Mouse (Mus musculus) mature B cell (primary cell): Measurements from ENCODE around the gene Syp.

ENCODE experiments used
- in situ Hi-C: fragments of 300-500 bp; cut with MboI; formaldehyde crosslinking; loops from 2 replicates; pipeline ENCODE4 v1.14.3; 2019

The Syp gene

DNA sequence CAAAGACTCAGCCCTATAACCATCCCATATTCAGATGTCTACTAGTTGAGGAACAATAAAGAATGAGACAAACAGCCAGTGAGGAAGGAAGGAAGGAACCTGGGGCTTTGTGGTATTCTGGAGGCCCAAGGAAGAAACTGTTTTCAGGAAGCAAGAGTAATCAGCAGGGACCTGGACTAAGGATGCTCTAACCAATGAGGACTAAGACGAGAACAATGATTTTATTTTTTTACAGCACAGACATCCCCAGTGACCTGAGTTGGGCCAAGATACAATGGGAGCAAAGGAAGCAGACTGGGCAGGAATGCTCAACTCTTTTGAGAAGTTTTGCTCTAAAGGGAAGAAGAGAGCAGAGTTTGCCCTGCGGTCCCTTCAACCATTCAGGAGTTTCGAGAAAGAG is 24.7 kb downstream of the Syp start:
- in situ Hi-C loops: no loop called here

DNA sequence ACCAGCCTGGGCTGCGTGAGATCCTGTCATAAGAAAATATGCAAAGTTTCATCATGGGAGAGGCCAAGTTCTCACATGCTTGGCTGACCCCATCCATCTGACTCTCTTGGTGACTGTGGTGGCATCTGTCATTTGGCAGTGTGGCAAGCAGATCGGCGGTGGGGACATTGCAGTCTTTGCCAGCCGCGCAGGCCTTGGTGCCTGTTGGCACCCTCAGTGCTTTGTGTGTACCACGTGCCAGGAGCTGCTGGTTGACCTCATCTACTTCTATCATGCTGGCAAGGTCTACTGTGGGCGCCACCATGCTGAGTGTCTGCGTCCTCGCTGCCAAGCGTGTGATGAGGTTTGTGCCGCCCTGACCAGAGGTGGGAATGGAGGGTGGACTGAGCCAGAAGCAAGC is 26.5 kb downstream of the Syp start:
- in situ Hi-C loops: no loop called here

DNA sequence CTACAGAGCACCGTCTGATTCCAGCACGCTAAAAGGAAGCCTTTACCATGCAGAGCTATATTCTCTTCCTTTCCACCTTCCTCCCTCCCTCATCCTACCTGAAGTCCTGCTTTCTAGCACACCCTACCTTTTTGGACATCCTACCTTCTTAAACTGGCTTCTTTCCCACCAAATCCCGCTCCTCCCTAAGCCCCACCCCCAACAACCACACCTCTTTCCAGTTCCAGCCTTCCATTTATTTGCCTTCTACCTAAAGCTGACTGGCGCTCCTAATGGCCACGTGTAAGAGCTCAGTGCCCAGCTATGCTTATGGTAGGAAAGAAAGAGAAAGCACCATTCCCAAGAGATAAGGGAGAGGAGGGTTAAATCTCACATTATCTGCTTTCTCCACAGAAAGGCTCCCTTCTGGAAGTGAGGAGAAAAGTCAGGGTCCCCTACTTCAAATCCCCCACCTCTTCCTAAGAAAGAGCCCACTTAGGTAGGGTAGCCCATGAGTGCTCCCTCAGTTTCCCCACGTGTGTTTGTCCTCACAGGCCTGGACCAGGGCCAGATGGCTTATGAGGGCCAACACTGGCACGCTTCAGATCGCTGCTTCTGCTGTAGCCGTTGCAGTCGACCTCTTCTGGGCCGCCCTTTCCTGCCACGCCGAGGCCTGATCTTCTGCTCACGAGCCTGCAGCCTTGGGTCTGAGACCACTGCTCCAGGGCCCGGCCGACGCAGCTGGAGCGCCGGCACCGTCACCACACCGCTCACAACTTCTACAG is 27.6 kb downstream of the Syp start:
- in situ Hi-C loops: no loop called here

DNA sequence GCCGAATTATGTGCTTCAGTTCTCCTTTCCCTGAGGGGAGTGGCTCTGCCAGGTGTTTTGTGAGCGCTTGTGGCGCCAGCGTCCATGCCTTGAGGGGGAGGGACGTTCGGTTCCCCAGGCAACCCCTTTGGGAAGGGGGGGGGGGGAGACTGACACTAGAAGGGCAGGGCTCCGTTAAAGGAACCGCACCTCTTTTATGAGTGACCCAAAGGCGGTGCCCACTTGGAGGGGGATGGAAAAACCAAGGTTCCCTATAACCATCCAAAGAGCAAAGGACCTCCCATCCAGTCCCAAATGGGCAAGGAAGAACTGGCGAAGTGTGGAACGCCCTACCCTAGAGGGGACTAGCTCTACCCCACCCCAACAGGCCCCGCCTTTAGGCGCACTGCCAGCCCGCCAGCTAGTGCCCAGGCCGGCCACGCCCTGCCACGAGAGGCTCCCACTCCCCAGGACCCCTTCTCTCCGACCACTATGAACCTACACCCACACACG is 32.2 kb downstream of the Syp start:
- in situ Hi-C loops: no loop called here

DNA sequence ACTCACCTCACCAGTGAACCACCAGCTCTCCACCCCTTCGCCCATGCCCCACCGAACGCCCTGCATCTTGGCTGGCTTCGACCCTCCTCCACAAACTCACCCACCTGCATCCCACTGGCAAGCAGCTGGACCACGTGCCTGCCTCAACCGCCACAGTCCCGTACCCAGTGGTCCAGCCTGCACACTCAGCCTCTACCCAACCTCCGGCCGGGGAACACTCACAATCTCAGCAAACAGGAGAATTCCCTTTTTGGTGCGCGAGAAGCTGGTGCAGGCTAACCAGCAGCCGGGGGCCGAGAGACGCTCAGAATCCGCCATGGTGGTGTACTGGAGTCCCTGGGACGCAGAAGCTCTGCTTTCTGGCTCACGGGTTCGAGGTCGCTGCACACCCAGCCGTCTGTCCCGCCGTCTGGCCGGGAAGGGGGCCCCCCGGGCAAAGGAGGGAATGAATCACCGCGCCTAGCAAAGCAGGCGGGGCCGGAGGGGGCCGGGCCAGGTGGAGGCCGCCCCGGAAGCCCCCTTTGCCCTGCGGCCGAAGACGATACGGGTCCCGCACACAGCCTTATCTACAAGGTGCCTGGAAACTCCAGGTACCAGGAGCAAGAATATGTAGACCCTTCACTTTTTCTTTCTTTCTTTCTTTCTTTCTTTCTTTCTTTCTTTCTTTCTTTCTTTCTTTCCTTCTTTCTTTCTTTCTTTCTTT is 32.8 kb downstream of the Syp start, which contains the start of gene Plp2:
Plp2 (minus strand) TSS at position 470 of the 703 bp plus-strand sequence.
- in situ Hi-C loops: no loop called here

DNA sequence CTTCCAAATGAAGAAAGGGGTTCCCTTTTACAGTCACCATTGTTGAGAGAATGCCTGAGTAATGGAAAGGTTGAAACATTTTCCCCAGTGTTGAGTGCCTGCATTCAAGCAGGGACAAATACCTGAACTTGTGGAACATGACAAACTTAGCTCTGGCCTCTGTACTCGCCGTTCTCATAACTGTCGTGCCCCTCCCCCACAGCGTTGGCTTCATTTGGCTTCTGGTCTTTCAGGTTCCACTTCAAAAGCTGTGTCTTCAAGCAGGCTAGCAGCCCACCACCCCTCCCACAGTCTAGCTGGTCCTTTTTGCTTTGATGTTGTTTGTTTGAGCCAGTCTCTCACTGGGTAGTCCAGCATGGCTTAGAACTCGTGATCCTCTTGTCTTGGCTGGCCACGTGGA is 34.5 kb downstream of the Syp start:
- in situ Hi-C loops: no loop called here

DNA sequence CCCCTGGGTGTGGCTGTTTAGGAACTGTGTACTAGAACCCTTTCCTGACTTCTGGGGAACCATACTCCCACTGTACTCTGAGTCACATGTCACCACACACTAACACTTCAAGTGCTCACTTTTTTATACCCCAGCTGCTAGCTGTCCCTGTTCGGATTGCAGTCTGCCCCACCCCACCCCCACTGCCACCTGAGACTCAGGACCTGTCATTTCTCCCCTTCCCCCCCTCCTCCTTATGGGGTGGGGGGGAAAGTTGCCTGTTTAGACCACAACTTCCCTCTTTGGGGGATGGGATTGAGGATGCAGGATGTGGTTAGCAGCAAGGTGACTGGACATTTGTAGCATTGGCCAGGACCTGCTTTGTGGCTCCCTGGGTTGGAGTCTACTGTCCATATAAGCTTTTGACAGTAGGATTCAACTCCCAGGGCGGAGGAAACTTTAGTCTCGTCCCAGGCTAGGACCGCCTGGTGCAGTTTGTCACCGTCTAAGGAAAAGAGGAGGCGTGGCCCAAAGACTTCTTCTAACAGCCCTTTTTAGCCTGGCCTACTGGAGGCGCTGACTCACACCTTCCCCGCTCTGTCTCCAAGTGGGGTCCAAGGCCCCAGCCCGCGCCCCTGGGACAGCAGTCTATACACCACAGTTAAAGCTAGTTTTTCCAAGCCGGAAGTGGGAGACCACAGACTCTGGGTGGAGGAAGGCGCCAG is 35.5 kb downstream of the Syp start:
- in situ Hi-C loops: no loop called here

DNA sequence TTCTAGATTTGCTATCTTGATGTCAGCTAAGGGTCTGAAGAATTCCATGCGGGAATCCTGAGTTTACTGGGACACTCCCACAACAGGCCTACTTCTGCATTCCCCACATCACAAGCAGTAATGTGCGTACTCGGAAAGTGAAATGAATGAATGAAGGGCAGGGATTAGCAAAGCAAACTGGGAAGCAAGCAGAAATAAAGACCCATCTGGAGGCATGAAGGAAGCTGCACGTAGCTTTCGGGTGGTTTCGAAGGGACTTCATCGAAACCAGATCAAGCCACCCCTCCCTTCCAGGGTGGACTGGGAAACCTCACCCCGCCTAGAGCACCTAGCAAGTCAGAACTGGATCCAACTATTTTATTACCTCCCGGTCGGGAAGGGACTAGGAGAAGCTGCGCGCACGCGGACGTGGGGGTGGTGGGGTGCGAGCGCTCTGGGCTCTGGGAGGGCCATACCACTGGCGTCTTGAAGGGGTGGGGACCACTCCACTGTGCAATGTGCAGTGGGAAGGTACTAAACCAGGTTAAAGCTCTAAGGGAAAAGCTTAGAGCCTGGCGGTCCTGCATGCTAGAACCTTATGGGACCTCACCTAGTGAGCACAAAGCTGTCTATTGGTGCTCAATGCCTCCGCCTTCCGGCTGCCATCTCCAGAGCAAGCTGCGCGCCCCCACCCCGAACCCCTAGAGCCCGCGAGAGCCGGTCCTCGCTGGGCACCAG is 36.2 kb downstream of the Syp start:
- in situ Hi-C loops: no loop called here

DNA sequence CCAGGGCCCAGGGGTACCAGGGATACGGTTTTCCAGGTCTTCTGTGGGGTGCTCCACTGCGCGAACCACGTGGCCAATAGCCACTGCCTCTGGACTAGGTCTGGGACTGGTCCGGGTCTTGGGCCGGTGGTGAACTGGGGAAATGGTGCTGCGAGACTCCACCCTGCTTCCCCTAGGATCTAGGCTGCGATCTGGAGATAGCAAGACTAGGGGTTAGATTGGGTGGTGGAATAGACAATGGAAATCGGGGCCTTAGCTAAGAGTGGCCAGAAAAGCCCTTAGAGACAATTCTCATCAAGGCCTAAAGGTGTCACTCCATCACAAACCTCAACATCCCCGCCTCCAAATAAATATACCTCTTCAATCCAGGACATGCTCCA is 36.7 kb downstream of the Syp start:
- in situ Hi-C loops: loop anchor here (25.0 kb wide), 1 partner anchor 238 kb away; no protein-coding TSS in a partner anchor

DNA sequence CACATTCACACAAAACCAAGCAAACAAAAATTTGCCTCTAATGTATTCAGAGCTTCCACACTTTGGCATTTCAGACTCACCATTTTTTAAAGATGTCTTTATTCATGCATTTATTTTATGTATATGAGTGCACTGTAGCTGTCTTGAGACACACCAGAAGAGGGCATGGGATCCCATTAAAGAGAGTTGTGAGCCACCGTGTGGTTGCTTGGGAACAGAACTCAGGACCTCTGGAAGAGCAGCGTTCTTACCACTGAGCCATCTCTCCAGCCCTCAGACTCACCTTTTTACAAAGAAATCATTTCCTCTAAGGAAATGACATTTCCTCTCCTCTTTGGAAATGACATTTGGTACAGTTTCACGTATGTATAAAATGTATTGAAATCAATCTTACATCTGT is 40.7 kb downstream of the Syp start:
- in situ Hi-C loops: loop anchor here (25.0 kb wide), 1 partner anchor 242 kb away; no protein-coding TSS in a partner anchor

DNA sequence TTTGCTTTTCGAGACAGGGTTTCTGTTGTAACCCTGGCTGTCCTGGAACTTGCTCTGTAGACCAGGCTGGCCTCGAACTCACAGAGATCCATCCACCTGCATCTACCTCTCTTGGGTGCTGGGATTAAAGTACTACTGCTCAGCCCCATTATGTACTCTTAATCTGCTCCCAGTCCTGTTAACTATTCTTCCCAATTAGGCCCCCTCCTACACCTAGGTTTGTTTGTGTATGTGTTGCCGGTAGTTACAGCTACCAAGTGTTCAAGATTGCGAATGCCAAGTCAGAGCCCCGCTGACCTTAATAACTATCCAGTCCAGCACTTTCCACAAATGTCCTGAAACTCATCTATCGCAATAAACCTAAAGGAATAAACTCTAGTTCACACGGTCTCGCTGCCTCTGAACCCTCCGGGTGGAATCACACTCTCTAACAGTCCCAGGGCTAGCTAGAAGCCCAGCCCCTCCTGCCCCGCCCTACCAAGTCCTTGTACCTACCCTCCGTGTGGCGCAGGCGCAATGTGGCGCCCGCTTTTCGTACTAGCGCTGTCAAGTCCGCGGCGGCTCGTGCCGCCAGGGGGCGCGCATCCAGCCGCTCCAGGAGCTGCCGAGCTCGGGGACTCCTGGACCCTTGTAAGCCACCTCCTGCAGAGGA is 41.3 kb downstream of the Syp start:
- in situ Hi-C loops: loop anchor here (25.0 kb wide), 1 partner anchor 242 kb away; no protein-coding TSS in a partner anchor

DNA sequence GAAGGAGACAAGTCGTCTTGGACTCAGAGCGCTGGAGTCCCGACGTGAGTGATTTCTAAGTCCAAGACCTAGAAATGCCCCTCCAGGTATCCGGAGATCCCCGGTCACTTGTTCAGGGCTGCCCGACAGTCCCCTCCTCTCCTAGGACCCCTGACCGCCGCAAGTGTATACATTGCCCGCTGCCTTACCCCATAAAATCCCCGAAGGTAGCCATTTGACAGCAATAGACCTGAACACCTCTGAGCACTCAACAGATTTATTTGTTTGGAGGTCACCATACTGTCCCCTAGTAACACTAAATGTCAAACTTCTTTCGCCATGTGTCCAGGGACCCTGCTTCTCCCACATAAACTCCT is 41.8 kb downstream of the Syp start:
- in situ Hi-C loops: loop anchor here (25.0 kb wide), 1 partner anchor 243 kb away; no protein-coding TSS in a partner anchor

DNA sequence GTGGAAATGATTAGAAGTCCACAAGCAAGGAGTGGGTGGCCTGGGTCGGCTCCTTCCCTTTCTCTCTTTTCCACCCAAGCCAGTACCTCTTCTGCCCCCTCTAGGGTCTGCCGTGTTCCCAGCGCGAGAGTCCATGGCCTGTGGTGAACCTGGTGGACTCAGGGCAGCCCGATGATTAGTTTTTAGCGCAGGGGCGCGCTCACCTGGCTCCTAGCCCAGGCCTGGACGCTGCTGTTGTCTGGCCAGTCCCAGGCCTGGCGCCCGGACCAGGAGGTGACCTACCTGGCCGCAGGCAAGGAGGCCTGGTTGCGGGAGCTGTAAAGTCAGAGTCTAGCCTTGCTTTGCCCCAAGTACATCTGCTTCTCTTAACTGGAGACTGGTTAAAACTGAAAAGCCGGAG is 42.6 kb downstream of the Syp start, which contains the start of gene Magix:
Magix (minus strand) TSS at position 388 of the 400 bp plus-strand sequence.
- in situ Hi-C loops: loop anchor here (25.0 kb wide), 1 partner anchor 244 kb away; no protein-coding TSS in a partner anchor

DNA sequence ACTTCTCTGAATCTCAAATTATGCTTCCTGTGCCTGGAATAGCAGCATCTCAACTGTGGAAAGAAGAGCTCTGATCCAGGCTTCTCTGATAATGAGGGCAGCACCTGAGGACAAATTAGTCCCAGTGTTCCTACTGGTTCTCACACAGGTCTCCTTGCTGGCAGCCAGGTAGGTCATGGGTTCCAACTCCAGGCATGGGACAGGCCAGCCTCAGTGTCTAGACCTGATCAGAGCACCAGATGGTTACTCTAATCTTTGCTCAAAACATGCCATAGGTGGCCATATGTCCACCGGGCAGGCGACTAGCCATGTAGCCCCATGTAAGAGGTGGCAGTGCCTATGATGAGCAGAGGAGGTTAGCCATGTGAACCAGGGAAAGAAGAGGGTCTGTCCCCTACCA is 50.0 kb downstream of the Syp start:
- in situ Hi-C loops: loop anchor here (25.0 kb wide), 1 partner anchor 251 kb away; no protein-coding TSS in a partner anchor

DNA sequence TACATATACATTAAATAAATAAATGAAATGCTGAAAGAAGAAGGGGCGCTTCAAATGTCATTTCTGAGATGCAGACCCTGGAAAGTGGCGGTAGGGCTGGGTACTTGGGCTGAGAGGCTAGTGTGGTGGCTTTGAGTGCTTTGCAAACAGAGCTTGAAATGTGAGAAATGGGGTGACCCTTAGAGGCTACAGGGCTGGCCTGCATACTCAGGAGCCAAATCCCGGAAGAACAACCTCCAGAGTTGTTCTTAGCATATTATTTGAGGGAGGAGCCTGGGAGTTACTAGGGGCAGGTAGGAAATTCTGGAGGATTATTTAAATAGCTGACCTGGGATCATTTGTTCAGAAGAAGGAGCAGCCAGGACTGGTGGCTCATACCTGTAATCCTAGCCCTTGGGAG is 52.2 kb downstream of the Syp start:
- in situ Hi-C loops: loop anchor here (25.0 kb wide), 1 partner anchor 253 kb away; no protein-coding TSS in a partner anchor

DNA sequence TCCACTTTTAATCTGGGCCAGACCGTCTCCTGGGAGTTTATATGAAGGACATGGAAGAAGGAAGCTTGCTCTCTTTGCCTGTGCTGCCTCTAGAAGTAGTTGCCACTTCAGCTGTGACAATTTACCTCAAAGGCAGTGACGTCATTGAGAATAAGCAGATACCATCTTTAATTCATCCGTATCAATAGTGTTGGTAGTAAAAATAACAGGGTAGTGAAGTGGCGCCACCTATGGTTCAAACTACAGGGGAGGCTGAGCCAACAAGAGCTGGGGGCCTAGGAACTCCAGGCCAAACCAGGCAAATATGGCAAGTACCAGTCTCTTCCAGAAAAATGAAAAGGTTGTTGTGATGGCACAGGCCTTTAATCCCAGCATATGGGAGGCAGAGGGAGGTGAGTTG is 54.6 kb downstream of the Syp start:
- in situ Hi-C loops: loop anchor here (25.0 kb wide), 1 partner anchor 256 kb away; no protein-coding TSS in a partner anchor

DNA sequence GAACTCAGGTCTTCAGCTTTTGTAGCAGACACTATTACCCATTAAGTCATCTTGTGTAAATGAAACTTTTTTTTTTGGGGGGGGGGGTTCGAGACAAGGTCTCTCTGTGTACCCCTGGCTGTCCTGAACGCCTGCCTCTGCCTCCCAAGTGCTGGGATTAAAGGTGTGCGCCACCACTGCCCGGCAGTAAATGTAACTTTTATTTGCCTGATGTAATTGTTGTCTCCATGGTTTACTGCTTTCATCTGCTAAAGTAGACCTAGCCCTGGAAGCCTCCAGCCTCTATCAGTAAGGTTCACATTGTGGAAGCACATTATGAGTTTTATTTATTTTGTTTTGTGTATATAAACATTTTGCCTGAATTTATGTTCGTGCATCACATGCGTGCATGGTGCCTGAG is 58.2 kb downstream of the Syp start:
- in situ Hi-C loops: loop anchor here (25.0 kb wide), 1 partner anchor 259 kb away; no protein-coding TSS in a partner anchor

DNA sequence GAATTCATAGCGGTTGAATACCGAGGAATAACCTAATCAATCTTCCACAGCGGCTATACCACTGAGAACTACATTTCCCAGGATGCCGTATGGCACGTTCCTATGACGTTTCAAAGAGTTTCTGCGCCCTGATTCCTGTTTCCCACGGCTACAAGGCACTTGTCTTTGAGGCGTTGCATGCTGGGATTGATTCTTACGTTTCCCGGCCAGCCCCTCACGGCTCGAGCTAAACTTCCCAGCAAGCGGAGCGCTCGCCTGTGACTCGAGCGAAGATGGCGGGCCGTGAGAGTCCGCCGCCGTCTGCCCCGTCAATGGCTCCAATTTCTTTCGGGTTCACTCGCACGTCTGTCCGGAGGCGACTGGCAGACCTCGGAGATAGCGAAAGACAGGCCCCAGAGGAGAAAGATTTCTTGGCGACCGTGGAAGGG is 58.7 kb downstream of the Syp start, which contains the start of gene Gpkow:
Gpkow (plus strand) TSS at position 178 of the 428 bp plus-strand sequence.
- in situ Hi-C loops: loop anchor here (25.0 kb wide), 1 partner anchor 260 kb away; no protein-coding TSS in a partner anchor
